Mouse (Mus musculus) G1E (cell line): ENCODE data around the gene Rab27a. TPM values are rescaled to one million over a fixed set of nuclear protein-coding genes. Genes with fewer than 3 reads are reported as not detected.

Source experiments
- ATAC-seq: 2 replicates; pipeline ENCODE4 v1.8.0; 2016; ENCODE audit warnings: mild to moderate bottlenecking; ENCODE audit not compliant: insufficient number of reproducible peaks, poor library complexity, low FRiP score, severe bottlenecking; ENCODE audit errors: extremely low read depth
- DNase-seq: peaks from one replicate; pipeline ENCODE4 v3.0.0; 2012; ENCODE audit warnings: low spot score
- H3K27me3 ChIP-seq: 2 replicates; pipeline ENCODE4 v1.6.1; 2012; ENCODE audit warnings: mild to moderate bottlenecking, low read length, inconsistent platforms; ENCODE audit not compliant: insufficient read depth
- H3K36me3 ChIP-seq: replicated peaks from 2 replicates; pipeline ENCODE3; 2012; ENCODE audit warnings: mild to moderate bottlenecking, inconsistent platforms
- H3K4me1 ChIP-seq: 2 replicates; pipeline ENCODE4 v1.6.1; 2012; ENCODE audit warnings: low read depth, low read length, inconsistent platforms, mixed read lengths; ENCODE audit not compliant: insufficient read depth
- H3K4me3 ChIP-seq: 2 replicates; pipeline ENCODE4 v1.5.1; 2012; ENCODE audit warnings: low read depth, mild to moderate bottlenecking, inconsistent platforms, low read length, moderate library complexity, mixed read lengths
- H3K9me3 ChIP-seq: replicated peaks from 2 replicates; pipeline ENCODE4 v1.6.1; 2012; ENCODE audit warnings: inconsistent platforms
- CTCF ChIP-seq: IDR thresholded peaks from 2 replicates; pipeline ENCODE4 v1.5.1; 2012; ENCODE audit warnings: low read depth, low read length, inconsistent platforms, mixed read lengths
- GATA1 ChIP-seq: IDR thresholded peaks from 2 replicates; pipeline ENCODE4 v1.6.1; 2012; ENCODE audit warnings: borderline replicate concordance, low read length, inconsistent platforms, mixed read lengths
- GATA2 ChIP-seq: IDR thresholded peaks from 2 replicates; pipeline ENCODE4 v1.6.1; 2012; ENCODE audit warnings: low read depth, low read length, inconsistent platforms, borderline replicate concordance
- POLR2AphosphoS5 ChIP-seq: IDR thresholded peaks from 2 replicates; pipeline ENCODE4 v1.6.1; 2012; ENCODE audit warnings: low read depth, low read length, inconsistent platforms; ENCODE audit not compliant: insufficient replicate concordance
- TAL1 ChIP-seq: conservative IDR thresholded peaks from 2 replicates; pipeline ENCODE4 v1.6.1; 2012; ENCODE audit warnings: low read depth, low read length, inconsistent platforms, mixed read lengths
- polyA plus RNA-seq: library from polyadenylated mRNA; stranded (reverse); fragments of >175 nt; gene quantifications from 2 replicates; pipeline ENCODE4 v1.2.3, GENCODE M21; 2012
- total RNA-seq, 2 experiments: library from RNA; stranded (forward) in 1 of 2; stranded (reverse) in 1 of 2; fragments of 200-1000 nt in 1 of 2; fragments of >200 nt in 1 of 2; fragmentation: Nextera tagmentation in 1 of 2; gene quantifications; 2 replicates each; pipeline ENCODE4 v1.2.3; 2014 to 2017

Gene Rab27a
- total and polyA plus RNA-seq, 3 experiments: 5.9 to 50.4 (median 8.2) TPM

DNA sequence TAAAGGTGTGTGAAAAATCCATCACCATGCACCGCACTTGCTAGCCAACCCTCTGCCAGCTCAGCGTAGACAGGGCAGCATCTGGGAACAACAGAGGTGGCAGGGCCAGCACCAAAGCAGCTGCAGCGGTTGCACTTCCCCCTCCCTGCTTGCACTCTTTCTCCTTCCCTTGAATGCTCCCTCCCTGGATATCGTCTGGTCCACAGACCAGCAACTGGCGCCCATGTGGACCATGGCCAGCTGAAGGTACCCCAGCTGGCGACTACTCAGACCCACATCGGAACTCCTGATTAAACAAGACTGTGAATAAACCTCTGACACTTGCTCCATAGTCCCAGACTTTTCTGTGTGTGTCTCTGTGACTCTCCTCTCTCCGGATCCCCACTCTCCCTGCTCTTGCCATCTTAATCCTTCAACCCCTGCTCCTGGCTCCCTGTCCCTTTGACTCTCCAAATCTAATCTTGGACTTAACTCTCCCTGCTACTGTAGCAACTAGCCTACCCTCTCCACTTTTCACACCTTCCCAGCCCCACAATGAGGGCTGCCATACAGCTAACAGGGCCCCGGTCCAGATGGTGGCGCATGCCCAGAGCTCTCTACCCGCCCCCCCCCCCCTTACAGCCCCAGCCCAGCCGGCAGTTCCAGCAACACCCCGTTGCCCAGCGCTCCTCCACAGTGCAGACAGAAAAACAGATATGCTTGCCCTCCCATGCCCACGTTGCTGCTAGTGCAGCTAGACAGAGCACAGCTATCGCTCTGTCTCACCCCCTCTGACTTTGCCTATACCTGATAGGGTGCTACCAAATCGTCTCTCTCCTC is 18.6 kb upstream of the Rab27a start:
- DNase-seq (no peak), ATAC-seq (no peak)
- Histone ChIP-seq H3K36me3 (peaks cover 77% of the 10 kb centered on the region), H3K4me3 (no peak overlapping the region), H3K9me3 (no peaks in the 10 kb centered on the region), H3K27me3 (no peaks in the 10 kb centered on the region), H3K4me1 (no peaks in the 10 kb centered on the region)
- TF ChIP-seq CTCF (no peak), TAL1 (no peak), GATA2 (no peak), GATA1 (no peak), POLR2AphosphoS5 (no peak)

DNA sequence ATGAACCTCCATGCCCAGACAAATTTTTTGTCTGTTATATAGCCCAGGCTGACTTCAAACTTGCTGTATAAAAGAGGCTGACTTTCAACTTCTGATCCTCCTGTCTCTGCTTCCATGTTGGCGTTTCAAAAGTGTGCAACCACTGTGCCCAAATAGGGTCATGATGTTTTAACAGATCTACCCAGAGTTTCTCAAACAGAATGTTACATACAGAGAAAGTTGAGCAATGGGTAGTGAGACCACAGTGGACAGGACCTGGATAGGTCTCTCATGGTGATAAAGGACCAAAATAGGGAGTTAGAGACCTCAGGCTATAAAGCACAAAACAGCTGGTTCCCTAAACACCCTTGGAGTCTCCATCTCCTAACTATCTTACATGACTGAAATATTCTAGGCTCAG is 14.2 kb upstream of the Rab27a start:
- H3K4me3 ChIP-seq: no peak overlapping the region
- no peaks in the 10 kb centered on the region for H3K4me1 ChIP-seq
- no peaks in the 10 kb centered on the region for H3K9me3 ChIP-seq
- H3K27me3 ChIP-seq: no peaks in the 10 kb centered on the region
- DNase-seq (no peak), ATAC-seq (no peak)
- TF ChIP-seq TAL1: no peak
- TF ChIP-seq POLR2AphosphoS5: no peak
- TF ChIP-seq GATA1: no peak
- no peak for TF ChIP-seq CTCF
- TF ChIP-seq GATA2: no peak
- H3K36me3 ChIP-seq: peaks cover 82% of the 10 kb centered on the region

DNA sequence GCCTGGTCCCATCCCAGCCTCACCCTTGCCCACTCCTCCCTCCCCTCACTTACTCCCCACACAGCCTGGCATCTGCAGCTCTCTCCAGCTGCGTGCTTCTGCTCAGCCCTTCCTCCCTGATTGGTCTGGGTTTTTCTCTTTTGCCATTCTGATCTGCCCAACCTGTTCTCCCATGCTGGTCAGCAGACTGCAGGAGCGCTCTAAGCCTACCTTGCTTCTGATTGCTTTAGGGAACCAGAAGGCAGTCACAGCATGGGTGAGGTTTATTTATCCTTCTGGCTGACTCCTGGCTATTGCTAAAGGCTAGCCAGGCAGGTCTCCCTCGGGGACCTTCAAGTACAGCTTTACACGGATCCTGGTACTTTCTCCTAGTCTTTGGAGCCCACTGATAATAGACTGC is 13.2 kb upstream of the Rab27a start:
- no peak for TF ChIP-seq POLR2AphosphoS5
- no peak for TF ChIP-seq GATA1
- no peak for TF ChIP-seq CTCF
- H3K4me3 ChIP-seq: no peak overlapping the region
- no peaks in the 10 kb centered on the region for H3K4me1 ChIP-seq
- H3K36me3 ChIP-seq: peaks cover 81% of the 10 kb centered on the region
- ATAC-seq: no peak
- H3K27me3 ChIP-seq: no peaks in the 10 kb centered on the region
- DNase-seq: no peak
- no peaks in the 10 kb centered on the region for H3K9me3 ChIP-seq

DNA sequence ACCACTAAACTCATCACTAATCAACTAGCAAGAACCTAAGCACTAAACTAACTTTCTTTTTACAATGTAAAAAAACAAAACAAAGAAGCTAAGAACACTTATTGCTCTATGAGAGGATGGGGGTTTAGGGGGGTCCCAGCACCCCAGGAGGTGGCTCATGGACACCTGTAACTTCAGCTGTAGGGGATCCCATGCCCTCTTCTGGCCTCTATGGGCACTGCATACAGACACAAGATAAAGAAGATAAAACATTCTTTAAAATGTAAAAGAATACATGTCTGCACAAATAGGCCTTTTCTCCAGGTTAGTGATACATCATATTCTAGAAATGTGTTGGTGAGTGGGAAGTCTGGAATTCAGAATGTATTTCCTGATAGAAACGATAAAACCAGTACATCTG is 11.2 kb upstream of the Rab27a start:
- DNase-seq (no peak), ATAC-seq (no peak)
- peaks cover 77% of the 10 kb centered on the region for H3K36me3 ChIP-seq
- H3K4me1 ChIP-seq: peaks cover 2% of the 10 kb centered on the region
- H3K27me3 ChIP-seq: no peaks in the 10 kb centered on the region
- no peak for TF ChIP-seq POLR2AphosphoS5
- no peak for TF ChIP-seq GATA2
- no peak for TF ChIP-seq GATA1
- no peak for TF ChIP-seq CTCF
- TF ChIP-seq TAL1: no peak
- no peak overlapping the region for H3K4me3 ChIP-seq
- H3K9me3 ChIP-seq: no peaks in the 10 kb centered on the region

DNA sequence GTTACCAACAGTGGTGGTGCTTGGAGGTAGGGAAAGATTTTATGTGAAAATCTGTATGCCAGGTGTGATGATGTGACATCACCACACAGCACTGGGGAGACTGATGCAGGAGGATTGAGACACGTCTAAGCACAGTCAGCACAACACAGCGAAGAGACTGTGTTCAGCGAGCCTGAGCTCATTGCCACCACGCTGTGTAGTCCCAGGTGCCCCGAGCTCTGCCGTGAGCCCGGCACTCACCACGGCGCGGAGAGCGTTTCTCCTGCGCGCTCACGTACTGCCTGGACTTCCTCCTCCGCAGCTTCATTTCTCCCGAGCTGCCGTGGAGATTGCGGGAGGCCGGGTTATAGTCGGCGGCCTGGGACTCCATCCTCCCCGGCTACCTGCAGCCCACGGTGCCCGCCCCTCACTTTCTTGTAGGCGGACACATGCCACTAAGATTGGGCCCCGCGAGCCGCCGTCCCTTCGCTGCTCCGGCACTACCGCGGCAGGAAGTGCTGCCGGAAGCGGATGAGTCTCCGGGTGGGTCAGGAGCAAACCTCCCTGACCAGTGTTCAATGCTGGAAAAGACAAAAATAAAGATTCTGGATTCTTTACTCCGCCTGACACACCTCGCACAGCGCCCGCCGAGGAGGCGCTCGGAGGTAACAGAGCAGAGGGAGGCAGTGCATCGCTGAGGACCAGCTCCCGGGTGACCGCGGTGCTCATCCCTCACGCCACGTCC is 5.3 kb upstream of the Rab27a start:
- Histone ChIP-seq H3K9me3 (no peaks in the 10 kb centered on the region), H3K36me3 (peaks cover 43% of the 10 kb centered on the region), H3K4me1 (peaks cover 33% of the 10 kb centered on the region), H3K27me3 (no peaks in the 10 kb centered on the region), H3K4me3 (peak overlapping the region; percentile 82)
- DNase-seq (peak; percentile 83), ATAC-seq (peak; percentile 47)
- TF ChIP-seq GATA2: no peak
- TF ChIP-seq GATA1: no peak
- TF ChIP-seq TAL1: no peak
- TF ChIP-seq CTCF: no peak
- no peak for TF ChIP-seq POLR2AphosphoS5

DNA sequence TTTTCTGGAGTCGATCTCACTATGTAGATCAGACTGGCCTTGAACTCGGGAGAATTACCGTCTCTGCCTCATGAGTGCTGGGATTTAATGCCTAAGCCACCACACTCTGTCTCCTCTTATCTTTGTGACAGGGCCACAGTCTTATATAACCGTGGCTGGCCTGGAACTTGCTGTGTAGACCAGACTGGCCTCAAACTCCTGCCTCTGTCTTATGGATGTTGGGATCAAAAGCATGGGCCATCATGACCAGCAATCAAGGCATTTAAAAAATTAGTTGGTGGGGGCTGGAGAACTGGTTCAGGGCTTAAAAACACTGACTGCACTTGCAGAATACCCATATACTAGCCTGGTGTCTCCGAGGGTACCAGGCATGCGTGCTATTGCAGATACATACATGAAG is 4.6 kb upstream of the Rab27a start, which contains the start of gene Pigb:
TSS of gene Pigb (minus strand) at position 299 of the 400 bp plus-strand sequence.
- DNase-seq (no peak), ATAC-seq (no peak)
- Histone ChIP-seq H3K36me3 (peaks cover 36% of the 10 kb centered on the region), H3K27me3 (no peaks in the 10 kb centered on the region), H3K4me1 (peaks cover 40% of the 10 kb centered on the region), H3K9me3 (no peaks in the 10 kb centered on the region), H3K4me3 (peak within 1 kb of the TSS; percentile 82)
- TF ChIP-seq CTCF (no peak), TAL1 (no peak), GATA2 (no peak), GATA1 (no peak), POLR2AphosphoS5 (no peak)
